ENCODE assay signal across 8 mouse cellular contexts in genomic region chr6:145450628-145451403, GRCm38 (mm10).
A peak's percentile ranks its signal among the peaks of the same experiment; 100 is the strongest.
DNase-seq lines count a peak whose midpoint lies in the region; ATAC-seq lines count a peak whose summit lies in the region.

No protein-coding gene starts in this region.

- DNase-seq in heart, adult 11 months = peak; percentile 96
- no peak for DNase-seq in heart, postnatal 36 days
- peak; percentile 59 for DNase-seq in MN1 (ENCODE audit: low spot score)
- DNase-seq in left cerebral cortex, postnatal 4 days = peak; percentile 29
- no peak for DNase-seq in spleen, postnatal 36 days (ENCODE audit: low spot score in 2 of 2)
- no peak for DNase-seq in adrenal gland, adult 2 months

- intact Hi-C loops in heart, postnatal 36 days (cut with DNase I) = no loop called here
- intact Hi-C loops in left cerebral cortex, postnatal 4 days (cut with DNase I) = no loop called here

- H3K4me1 ChIP-seq in heart, embryonic 12.5 days (replicated peaks) = peaks cover 28% of the 10 kb centered on the region

- no peak overlapping the region for H3K9ac ChIP-seq in heart, embryonic 12.5 days

- 0 out of 2 replicates have a peak, but pooled peaks have one; percentile 29 for ATAC-seq in heart, embryonic 12.5 days (ENCODE audit: insufficient number of reproducible peaks, low FRiP score)
- no peak for ATAC-seq in megakaryocyte progenitor cell, adult 5-6 weeks (replicated peaks; ENCODE audit: poor library complexity)

- 46% methylated on average over 15 of the region's 15 CpGs for WGBS in heart, embryonic 12.5 days

- H3K4me3 ChIP-seq in heart, embryonic 12.5 days = no peak overlapping the region

- peak overlapping the region; percentile 28 for H3K4me2 ChIP-seq in heart, embryonic 12.5 days

- peaks cover 6% of the 10 kb centered on the region; the same call in 1 of the 2 replicates for H3K9me3 ChIP-seq in heart, embryonic 12.5 days (replicated peaks)

- H3K36me3 ChIP-seq in heart, embryonic 12.5 days = no peaks in the 10 kb centered on the region

- no peaks in the 10 kb centered on the region for H3K27me3 ChIP-seq in heart, embryonic 12.5 days (replicated peaks)

- H3K27ac ChIP-seq in heart, embryonic 12.5 days (ENCODE audit: poor library complexity, severe bottlenecking) = peak overlapping the region; percentile 31; the same call in 1 of the 2 replicates

Comparison
In these comparisons a context has a peak if more than half of its experiments do, and no peak if none do; other contexts are left out.
1. DNase-seq: peak in heart, adult 11 months (single experiment), MN1 (single experiment) and left cerebral cortex, postnatal 4 days (single experiment); none in heart, postnatal 36 days (0 of 2), spleen, postnatal 36 days (0 of 2) and adrenal gland, adult 2 months (single experiment).